Mouse (Mus musculus): ENCODE measurements at regions not wholly inside any gene's neighbourhood (a gene's known extent, or its start where the extent isn't known, plus 50 kb on each side); places are given as distances from the start of the nearest gene placed in this dataset.

- no peak for ATAC-seq
- Histone ChIP-seq H3K4me3 (ENCODE audit: low read depth, low read length) (no peak overlapping the region), H3K27me3 (ENCODE audit: control insufficient read depth, insufficient read depth, low read depth, low read length) (no peaks in the 10 kb centered on the region; the same call in 1 of the 2 replicates), H3K9me3 (replicated peaks; ENCODE audit: control insufficient read depth, low read length, poor library complexity, severe bottlenecking) (no peaks in the 10 kb centered on the region), H3K4me2 (ENCODE audit: low read length) (no peak overlapping the region), H3K27ac (ENCODE audit: low read length) (no peak overlapping the region), H3K36me3 (ENCODE audit: control insufficient read depth, insufficient read depth, low read length) (no peaks in the 10 kb centered on the region), H3K9ac (ENCODE audit: low read depth, low read length) (no peak overlapping the region), H3K4me1 (ENCODE audit: control insufficient read depth, insufficient read depth, low read length) (no peaks in the 10 kb centered on the region)
- 67% methylated on average over 4 of the region's 4 CpGs for WGBS
Measured at GRCm38 (mm10) chr8:33997676-33998075, 113.9 kb downstream of the Gm10131 start.

- ATAC-seq: no peak
- H3K27me3 ChIP-seq (ENCODE audit: control insufficient read depth, insufficient read depth, low read depth, low read length): no peaks in the 10 kb centered on the region; the same call in 1 of the 2 replicates
- H3K27ac ChIP-seq (ENCODE audit: low read length): no peak overlapping the region
- 78% methylated on average over 11 of the region's 11 CpGs for WGBS
- H3K4me2 ChIP-seq (ENCODE audit: low read length): no peak overlapping the region
- H3K36me3 ChIP-seq (ENCODE audit: control insufficient read depth, insufficient read depth, low read length): no peaks in the 10 kb centered on the region
- H3K9me3 ChIP-seq (replicated peaks; ENCODE audit: control insufficient read depth, low read length, poor library complexity, severe bottlenecking): no peaks in the 10 kb centered on the region
- H3K4me3 ChIP-seq (ENCODE audit: low read depth, low read length): no peak overlapping the region
- H3K4me1 ChIP-seq (ENCODE audit: control insufficient read depth, insufficient read depth, low read length): no peaks in the 10 kb centered on the region
- no peak overlapping the region for H3K9ac ChIP-seq (ENCODE audit: low read depth, low read length)
Measured at GRCm38 (mm10) chr8:33992946-33993345, 118.6 kb downstream of the Gm10131 start.

DNA sequence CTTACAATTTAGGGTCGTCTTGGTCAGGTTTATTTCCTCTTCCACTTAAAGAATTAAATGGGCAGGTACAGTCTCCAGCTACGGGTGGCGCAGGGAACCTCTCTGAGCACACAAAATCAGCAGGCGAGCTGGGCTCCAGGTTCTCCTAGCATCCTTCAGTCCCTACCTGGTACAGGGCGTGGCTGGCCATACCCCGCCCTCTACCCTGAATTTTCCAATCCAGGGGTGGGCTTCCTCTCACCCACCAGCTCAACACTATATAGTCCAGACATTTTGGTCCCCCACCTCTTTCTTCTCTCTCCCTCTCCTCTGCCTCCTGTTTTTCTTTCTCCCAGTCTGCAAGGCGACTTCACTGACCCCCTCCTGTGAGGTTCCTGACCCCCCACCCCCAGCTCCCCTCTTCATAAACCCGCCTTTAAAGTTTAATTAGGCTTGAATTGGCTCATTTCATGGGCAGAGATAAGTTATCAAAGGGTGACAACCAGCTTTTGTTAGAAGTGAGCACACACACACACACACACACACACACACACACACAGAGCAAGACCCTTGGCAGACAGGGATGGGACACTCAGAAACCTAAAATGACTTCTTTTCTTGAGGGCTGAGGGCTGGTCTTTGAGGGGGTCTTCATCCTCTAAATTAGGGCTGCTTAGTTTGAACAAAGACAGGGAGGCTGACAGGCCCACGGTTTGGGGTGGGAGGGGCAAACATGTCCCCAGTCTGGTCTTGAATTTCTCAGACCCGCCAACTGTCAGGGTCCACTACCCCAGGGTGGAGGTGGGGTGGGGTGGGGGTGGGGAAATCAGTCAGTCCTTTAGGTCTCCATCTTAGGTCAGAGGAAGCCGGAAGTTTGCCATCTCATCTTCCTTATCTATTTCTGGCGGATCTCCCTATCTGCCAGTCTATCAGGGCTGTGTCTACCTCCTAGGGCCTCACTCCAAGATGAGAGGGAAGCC lies 119.3 kb downstream of the Gm10131 start:
- Histone ChIP-seq H3K4me1 (ENCODE audit: control insufficient read depth, insufficient read depth, low read length) (no peaks in the 10 kb centered on the region), H3K27ac (ENCODE audit: low read length) (no peak overlapping the region), H3K27me3 (ENCODE audit: control insufficient read depth, insufficient read depth, low read depth, low read length) (no peaks in the 10 kb centered on the region; the same call in 1 of the 2 replicates), H3K4me3 (ENCODE audit: low read depth, low read length) (no peak overlapping the region), H3K9ac (ENCODE audit: low read depth, low read length) (no peak overlapping the region), H3K36me3 (ENCODE audit: control insufficient read depth, insufficient read depth, low read length) (no peaks in the 10 kb centered on the region), H3K4me2 (ENCODE audit: low read length) (peak overlapping the region; percentile 38), H3K9me3 (replicated peaks; ENCODE audit: control insufficient read depth, low read length, poor library complexity, severe bottlenecking) (no peaks in the 10 kb centered on the region)
- ATAC-seq: no peak
- 54% methylated on average over 12 of the region's 12 CpGs for WGBS

DNA sequence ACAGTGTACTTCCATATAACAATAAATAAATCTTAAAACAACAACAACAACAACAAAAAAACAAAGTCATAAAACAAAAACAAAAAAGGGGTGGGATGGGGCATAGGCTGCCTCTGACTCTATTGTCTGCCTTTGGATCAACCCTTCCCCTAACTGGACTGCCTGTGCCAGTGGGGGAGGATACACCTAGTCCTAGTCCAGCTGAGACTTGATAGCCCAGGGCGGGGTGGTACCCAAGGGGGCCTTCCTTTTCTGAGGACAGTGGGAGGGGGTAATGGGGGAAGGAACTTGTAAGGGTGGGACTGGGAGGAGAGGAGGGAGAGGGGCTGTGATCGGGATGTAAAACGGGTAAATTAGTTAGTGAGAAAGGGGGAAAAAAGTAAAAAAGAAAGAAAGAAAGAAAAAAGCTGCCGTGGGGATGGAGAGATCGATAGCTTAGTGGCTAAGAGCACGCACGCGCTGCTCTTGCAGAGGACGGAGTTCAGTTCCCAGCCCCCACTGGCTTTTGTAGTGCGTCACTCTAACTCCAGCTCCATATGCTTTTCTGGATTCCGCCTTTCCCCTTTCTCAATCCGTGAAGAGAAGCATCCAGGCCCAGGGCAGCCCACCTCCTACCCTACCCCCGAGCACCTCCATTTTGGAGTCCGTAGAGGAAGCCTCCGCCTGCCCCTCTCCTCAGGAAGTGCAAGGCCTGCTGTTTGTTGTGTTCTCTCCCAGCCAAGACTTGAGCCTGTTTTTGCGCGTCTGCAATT lies 120.2 kb downstream of the Gm10131 start:
- H3K27me3 ChIP-seq (ENCODE audit: control insufficient read depth, insufficient read depth, low read depth, low read length): no peaks in the 10 kb centered on the region; the same call in 1 of the 2 replicates
- H3K4me1 ChIP-seq (ENCODE audit: control insufficient read depth, insufficient read depth, low read length): no peaks in the 10 kb centered on the region
- no peak overlapping the region for H3K27ac ChIP-seq (ENCODE audit: low read length)
- H3K4me3 ChIP-seq (ENCODE audit: low read depth, low read length): no peak overlapping the region
- H3K9ac ChIP-seq (ENCODE audit: low read depth, low read length): no peak overlapping the region
- H3K36me3 ChIP-seq (ENCODE audit: control insufficient read depth, insufficient read depth, low read length): no peaks in the 10 kb centered on the region
- peak; percentile 42; the same call in 1 of the 2 replicates for ATAC-seq
- peak overlapping the region; percentile 38 for H3K4me2 ChIP-seq (ENCODE audit: low read length)
- no peaks in the 10 kb centered on the region for H3K9me3 ChIP-seq (replicated peaks; ENCODE audit: control insufficient read depth, low read length, poor library complexity, severe bottlenecking)
- WGBS: 24% methylated on average over 17 of the region's 17 CpGs

GRCm38 (mm10) chr8:33990039-33990438 lies 121.5 kb downstream of the Gm10131 start:
- no peaks in the 10 kb centered on the region for H3K4me1 ChIP-seq (ENCODE audit: control insufficient read depth, insufficient read depth, low read length)
- H3K4me3 ChIP-seq (ENCODE audit: low read depth, low read length): no peak overlapping the region
- no peaks in the 10 kb centered on the region for H3K9me3 ChIP-seq (replicated peaks; ENCODE audit: control insufficient read depth, low read length, poor library complexity, severe bottlenecking)
- no peak for ATAC-seq
- H3K27ac ChIP-seq (ENCODE audit: low read length): no peak overlapping the region
- WGBS: 76% methylated on average over 9 of the region's 9 CpGs
- H3K4me2 ChIP-seq (ENCODE audit: low read length): no peak overlapping the region
- no peaks in the 10 kb centered on the region for H3K36me3 ChIP-seq (ENCODE audit: control insufficient read depth, insufficient read depth, low read length)
- H3K9ac ChIP-seq (ENCODE audit: low read depth, low read length): no peak overlapping the region
- no peaks in the 10 kb centered on the region; the same call in 1 of the 2 replicates for H3K27me3 ChIP-seq (ENCODE audit: control insufficient read depth, insufficient read depth, low read depth, low read length)

DNA sequence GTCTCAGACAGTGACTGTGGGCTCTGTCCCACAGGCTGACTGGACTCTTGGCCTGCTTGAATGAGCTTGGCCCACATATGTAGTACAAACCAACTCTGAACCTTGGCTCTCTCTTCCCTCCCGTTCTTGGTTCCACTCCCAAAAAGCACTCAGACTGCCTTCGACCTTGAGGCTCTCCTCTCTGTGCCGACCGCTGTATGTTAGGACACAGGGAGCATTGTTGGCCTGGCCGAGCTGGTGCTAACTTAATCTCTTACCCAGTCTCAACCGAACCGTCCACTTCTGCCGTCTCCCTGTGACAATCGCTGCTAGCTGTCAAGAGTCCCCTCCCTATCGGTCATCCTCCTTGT lies 123.8 kb downstream of the Gm10131 start:
- Histone ChIP-seq H3K4me3 (ENCODE audit: low read depth, low read length) (no peak overlapping the region), H3K27me3 (ENCODE audit: control insufficient read depth, insufficient read depth, low read depth, low read length) (no peaks in the 10 kb centered on the region), H3K9ac (ENCODE audit: low read depth, low read length) (no peak overlapping the region), H3K27ac (ENCODE audit: low read length) (no peak overlapping the region), H3K4me1 (ENCODE audit: control insufficient read depth, insufficient read depth, low read length) (no peaks in the 10 kb centered on the region), H3K4me2 (ENCODE audit: low read length) (no peak overlapping the region), H3K36me3 (ENCODE audit: control insufficient read depth, insufficient read depth, low read length) (no peaks in the 10 kb centered on the region), H3K9me3 (replicated peaks; ENCODE audit: control insufficient read depth, low read length, poor library complexity, severe bottlenecking) (no peaks in the 10 kb centered on the region)
- ATAC-seq: no peak
- 81% methylated on average over 10 of the region's 10 CpGs for WGBS

DNA sequence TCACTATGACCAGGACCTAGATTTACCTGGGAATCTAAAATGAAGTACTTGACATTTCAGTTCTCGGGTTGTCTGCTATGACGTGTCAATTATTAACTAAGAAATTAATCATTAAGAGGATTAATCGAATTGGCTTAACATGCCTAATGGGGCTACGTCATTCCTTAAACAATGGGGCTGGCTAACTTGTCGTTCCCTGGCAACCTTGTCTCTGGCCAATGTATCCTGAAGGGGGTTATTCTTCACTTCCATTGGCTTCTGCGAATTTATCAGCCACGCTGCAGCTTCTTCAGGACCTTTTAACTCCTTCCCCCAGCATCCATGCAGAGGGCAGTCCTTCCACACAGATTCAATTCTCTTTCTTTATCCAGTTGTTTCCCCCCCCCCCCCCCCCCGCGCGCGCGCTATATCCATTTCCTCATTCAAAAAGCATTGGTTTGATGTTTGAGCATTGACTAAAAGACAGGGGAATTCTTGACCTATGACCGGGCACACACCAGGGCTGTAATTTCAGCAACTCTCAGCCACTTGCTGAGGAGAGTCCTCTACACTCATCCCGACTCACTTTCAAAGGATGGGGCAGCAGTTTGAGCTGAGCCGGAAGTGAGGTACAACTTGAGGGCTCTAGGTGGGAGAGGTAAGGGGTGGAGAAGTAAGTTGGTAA lies 124.3 kb downstream of the Gm10131 start:
- no peak for ATAC-seq
- no peak overlapping the region for H3K4me3 ChIP-seq (ENCODE audit: low read depth, low read length)
- no peaks in the 10 kb centered on the region for H3K9me3 ChIP-seq (replicated peaks; ENCODE audit: control insufficient read depth, low read length, poor library complexity, severe bottlenecking)
- no peaks in the 10 kb centered on the region for H3K27me3 ChIP-seq (ENCODE audit: control insufficient read depth, insufficient read depth, low read depth, low read length)
- no peaks in the 10 kb centered on the region for H3K36me3 ChIP-seq (ENCODE audit: control insufficient read depth, insufficient read depth, low read length)
- H3K4me1 ChIP-seq (ENCODE audit: control insufficient read depth, insufficient read depth, low read length): no peaks in the 10 kb centered on the region
- no peak overlapping the region for H3K9ac ChIP-seq (ENCODE audit: low read depth, low read length)
- no peak overlapping the region for H3K4me2 ChIP-seq (ENCODE audit: low read length)
- WGBS: 73% methylated on average over 13 of the region's 15 CpGs
- H3K27ac ChIP-seq (ENCODE audit: low read length): no peak overlapping the region

DNA sequence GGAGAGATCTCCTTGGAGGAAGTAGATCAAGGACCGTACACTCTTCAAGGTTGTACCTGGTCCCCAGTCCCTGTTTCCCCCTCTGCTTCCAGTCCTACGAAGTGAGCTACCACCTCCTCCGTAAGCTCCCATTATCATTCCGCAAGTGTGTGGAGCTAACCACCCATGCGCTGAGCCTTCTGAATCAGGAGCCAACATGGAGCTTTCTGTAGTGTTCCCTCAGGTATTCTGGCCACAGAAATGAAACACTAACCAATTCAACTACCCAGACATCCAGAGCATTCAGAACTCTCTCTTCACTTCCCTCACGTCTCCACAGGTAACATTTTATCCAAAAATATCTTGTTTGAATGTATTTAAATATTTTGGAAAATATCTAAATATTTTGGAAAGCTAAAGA lies 124.9 kb downstream of the Gm10131 start:
- H3K27ac ChIP-seq (ENCODE audit: low read length): no peak overlapping the region
- no peaks in the 10 kb centered on the region for H3K4me1 ChIP-seq (ENCODE audit: control insufficient read depth, insufficient read depth, low read length)
- no peak overlapping the region for H3K9ac ChIP-seq (ENCODE audit: low read depth, low read length)
- H3K9me3 ChIP-seq (replicated peaks; ENCODE audit: control insufficient read depth, low read length, poor library complexity, severe bottlenecking): no peaks in the 10 kb centered on the region
- no peak overlapping the region for H3K4me3 ChIP-seq (ENCODE audit: low read depth, low read length)
- H3K4me2 ChIP-seq (ENCODE audit: low read length): no peak overlapping the region
- no peaks in the 10 kb centered on the region for H3K36me3 ChIP-seq (ENCODE audit: control insufficient read depth, insufficient read depth, low read length)
- 94% methylated on average over 6 of the region's 6 CpGs for WGBS
- H3K27me3 ChIP-seq (ENCODE audit: control insufficient read depth, insufficient read depth, low read depth, low read length): no peaks in the 10 kb centered on the region
- no peak for ATAC-seq

Measured in midbrain, embryonic 16.5 days (tissue).